ENCODE assay signal across 8 mouse cellular contexts in the genomic region with DNA sequence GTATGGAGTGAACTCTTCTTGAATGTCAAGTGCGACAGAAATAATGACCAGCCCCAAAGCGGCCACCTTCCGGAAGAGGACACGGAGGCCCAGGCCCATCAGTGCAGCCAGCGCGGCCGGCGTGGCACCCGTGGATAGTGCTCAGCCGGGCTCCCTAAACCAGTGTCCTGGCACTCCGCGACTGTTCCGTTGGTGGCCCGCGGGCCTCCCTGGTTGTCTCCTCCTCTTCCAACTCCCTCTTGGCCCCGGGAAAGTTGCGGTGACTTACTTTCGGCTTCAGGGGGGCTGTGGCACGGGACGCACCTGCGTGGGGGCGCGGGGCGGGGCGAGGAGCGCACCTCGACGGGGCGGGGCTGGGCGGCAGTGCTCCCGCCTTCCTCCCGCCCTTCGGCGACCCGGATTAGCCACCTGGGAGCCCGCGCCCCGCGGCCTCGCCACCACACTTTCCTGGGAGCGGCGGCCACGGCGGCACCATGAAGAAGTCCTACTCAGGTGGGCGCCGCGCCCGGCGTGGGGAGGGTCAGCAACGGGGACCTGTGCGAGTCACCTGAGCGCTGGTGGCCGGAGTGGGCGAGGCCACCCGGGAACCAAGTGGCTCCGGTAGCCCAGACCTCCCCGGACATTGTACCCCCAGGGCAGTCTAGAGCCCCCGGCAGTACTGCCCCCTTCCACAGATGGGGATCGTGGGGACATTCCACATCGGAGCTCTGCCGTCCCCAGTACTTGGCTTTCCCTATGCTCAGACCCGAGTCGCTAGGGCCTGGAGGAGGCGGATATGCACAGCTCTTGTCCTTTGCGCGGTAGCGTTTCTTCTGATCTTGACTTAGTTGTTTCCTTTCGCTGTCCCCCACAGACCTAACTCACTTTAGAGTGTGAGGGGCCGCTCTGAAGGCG. TPM values are rescaled to one million over a fixed set of nuclear protein-coding genes. Genes with fewer than 3 reads are reported as not detected.
DNase-seq lines count a peak whose midpoint lies in the region; ATAC-seq lines count a peak whose summit lies in the region.

A gene (plus strand): TSS at position 380 of the 894 bp plus-strand sequence.

- H3K9me3 ChIP-seq in midbrain, embryonic 15.5 days: no peaks in the 10 kb centered on the region

- H3K9ac ChIP-seq in midbrain, embryonic 15.5 days: peak within 1 kb of the TSS; percentile 9

- DNase-seq in R1 (ENCODE audit: low read depth, low spot score): peak; percentile 54
- DNase-seq in heart, adult 18-20 months: no peak
- peak; percentile 52 for DNase-seq in kidney, adult 11 months
- peak; percentile 24 for DNase-seq in liver
- peak; percentile 66 for DNase-seq in urinary bladder, postnatal 14 days (ENCODE audit: low spot score)
- DNase-seq in cerebellum, adult 8-10 months: no peak

- H3K4me2 ChIP-seq in midbrain, embryonic 15.5 days: peak within 1 kb of the TSS; percentile 55

- peaks cover 10% of the 10 kb centered on the region for H3K4me1 ChIP-seq in midbrain, embryonic 15.5 days

- WGBS in midbrain, embryonic 15.5 days: 2% methylated on average over 70 of the region's 70 CpGs

- no peak within 1 kb of the TSS for H3K27ac ChIP-seq in midbrain, embryonic 15.5 days

- H3K36me3 ChIP-seq in midbrain, embryonic 15.5 days (replicated peaks): no peaks in the 10 kb centered on the region

- H3K4me3 ChIP-seq in midbrain, embryonic 15.5 days: peak within 1 kb of the TSS; percentile 31

- ATAC-seq in common myeloid progenitor, adult 5-6 weeks (replicated peaks; ENCODE audit: low read depth, poor library complexity, severe bottlenecking): no peak
- no peak for ATAC-seq in midbrain, embryonic 15.5 days (replicated peaks)

- peaks cover 33% of the 10 kb centered on the region for H3K27me3 ChIP-seq in midbrain, embryonic 15.5 days (replicated peaks)

RNA-seq across cellular contexts. Expression of the gene that starts here (rescaled TPM):
- 123 and 130 TPM in 2 replicates for total RNA-seq in common myeloid progenitor, adult 5-6 weeks (2017)
- total RNA-seq in heart, adult 18-20 months (2021): 10 to 100 TPM; 32.7 to 33.4 TPM
- polyA plus RNA-seq in midbrain, embryonic 15.5 days (2015; fragmentation: Nextera tagmentation; extraction: Ambion mirVana): 106 and 112 TPM in 2 replicates

Comparison
In these comparisons a context has a peak if more than half of its experiments do, and no peak if none do; other contexts are left out.
1. DNase-seq: peak in R1 (single experiment), kidney, adult 11 months (single experiment), liver (single experiment) and urinary bladder, postnatal 14 days (single experiment); none in heart, adult 18-20 months (0 of 2) and cerebellum, adult 8-10 months (single experiment).